Mouse (Mus musculus) stomach, postnatal 0 days (tissue): ENCODE measurements at regions not wholly inside any gene's neighbourhood (a gene's known extent, or its start where the extent isn't known, plus 50 kb on each side); places are given as distances from the start of the nearest gene placed in this dataset.

ENCODE experiments used
- CTCF ChIP-seq: IDR thresholded peaks from 2 replicates; pipeline ENCODE4 v1.5.1; 2016; ENCODE audit warnings: antibody characterized with exemption, low read depth, mild to moderate bottlenecking, moderate library complexity
- EP300 ChIP-seq: optimal IDR thresholded peaks from 2 replicates; pipeline ENCODE3; 2016; ENCODE audit warnings: antibody characterized with exemption

GRCm38 (mm10) chr1:189115279-189115678 lies 107.6 kb upstream of the Kctd3 start:
- TF ChIP-seq CTCF (peak; percentile 34), EP300 (no peak)
